Mouse (Mus musculus) MEL (cell line): Measurements from ENCODE around the gene Nrxn3. TPM values are rescaled to one million over a fixed set of nuclear protein-coding genes. Genes with fewer than 3 reads are reported as not detected.

Source experiments
- DNase-seq: peaks from one replicate; pipeline ENCODE4 v3.0.0; 2011; ENCODE audit warnings: low read depth, low spot score
- H3K27ac ChIP-seq: 2 replicates; pipeline ENCODE4 v1.5.1; 2012; ENCODE audit warnings: low read depth, mild to moderate bottlenecking, control low read depth, low read length, moderate library complexity; ENCODE audit not compliant: control insufficient read depth
- H3K27me3 ChIP-seq, 2 experiments: fragments of 150-350 bp in 1 of 2; sonication (generic) in 1 of 2; 2 replicates each; pipeline ENCODE4 v1.6.1; 2012; ENCODE audit warnings: low read length in 2 of 2, mild to moderate bottlenecking in 2 of 2, improper control_type of control experiment in 1 of 2, moderate library complexity in 1 of 2; ENCODE audit not compliant: insufficient read depth in 2 of 2, control insufficient read depth in 1 of 2
- H3K36me3 ChIP-seq, 2 experiments: 2 replicates each; pipeline ENCODE4 v1.6.1; 2012 to 2014; ENCODE audit warnings: low read length in 2 of 2, improper control_type of control experiment in 1 of 2, inconsistent platforms in 1 of 2, mild to moderate bottlenecking in 1 of 2; ENCODE audit not compliant: insufficient read depth in 2 of 2, control insufficient read depth in 1 of 2
- H3K4me1 ChIP-seq, 2 experiments: fragments of 150-350 bp in 1 of 2; sonication (generic) in 1 of 2; 2 replicates each; pipeline ENCODE4 v1.6.1; 2012; ENCODE audit warnings: low read length in 2 of 2, improper control_type of control experiment in 1 of 2, mild to moderate bottlenecking in 1 of 2; ENCODE audit not compliant: insufficient read depth in 2 of 2, control insufficient read depth in 1 of 2
- H3K4me3 ChIP-seq, 2 experiments: fragments of 150-350 bp in 1 of 2; sonication (generic) in 1 of 2; 2 replicates each; pipeline ENCODE4 v1.5.1; 2012; ENCODE audit warnings: low read depth in 2 of 2, low read length in 2 of 2, mild to moderate bottlenecking in 2 of 2, moderate library complexity in 2 of 2, control low read depth in 1 of 2, improper control_type of control experiment in 1 of 2; ENCODE audit not compliant: control insufficient read depth in 1 of 2, insufficient read depth in 1 of 2
- H3K79me2 ChIP-seq: 2 replicates; pipeline ENCODE4 v1.6.1; 2012; ENCODE audit warnings: mild to moderate bottlenecking, low read length, moderate library complexity; ENCODE audit not compliant: control insufficient read depth, poor library complexity, insufficient read depth
- H3K9ac ChIP-seq: 2 replicates; pipeline ENCODE4 v1.6.1; 2012; ENCODE audit warnings: low read depth, mild to moderate bottlenecking, control low read depth, low read length, moderate library complexity; ENCODE audit not compliant: control insufficient read depth, poor library complexity, severe bottlenecking
- H3K9me3 ChIP-seq: fragments of 150-350 bp; sonication (generic); replicated peaks from 2 replicates; pipeline ENCODE4 v1.6.1; 2012; ENCODE audit warnings: mild to moderate bottlenecking, low read length, improper control_type of control experiment, moderate library complexity; ENCODE audit not compliant: insufficient read depth
- CHD2 ChIP-seq: IDR thresholded peaks from 2 replicates; pipeline ENCODE4 v1.6.1; 2011; ENCODE audit warnings: low read length, improper control_type of control experiment
- CTCF ChIP-seq, 3 experiments: IDR thresholded peaks in 2 of 3; conservative IDR thresholded peaks in 1 of 3; 2 replicates each; pipeline ENCODE4 v1.5.1; 2011 to 2012; ENCODE audit warnings: low read length in 3 of 3, low read depth in 2 of 3, mild to moderate bottlenecking in 2 of 3, improper control_type of control experiment in 1 of 3, inconsistent platforms in 1 of 3, mixed read lengths in 1 of 3, moderate library complexity in 1 of 3; ENCODE audit not compliant: control insufficient read depth in 1 of 3, insufficient read depth in 1 of 3, poor library complexity in 1 of 3, severe bottlenecking in 1 of 3
- E2F4 ChIP-seq: IDR thresholded peaks from 2 replicates; pipeline ENCODE4 v1.6.1; 2011; ENCODE audit warnings: low read depth, low read length, improper control_type of control experiment, borderline replicate concordance
- EP300 ChIP-seq, 2 experiments: IDR thresholded peaks; 2 replicates each; pipeline ENCODE4 v1.6.1; 2011; ENCODE audit warnings: improper control_type of control experiment in 2 of 2, low read length in 2 of 2, low read depth in 1 of 2, mild to moderate bottlenecking in 1 of 2
- GATA1 ChIP-seq: IDR thresholded peaks from 2 replicates; pipeline ENCODE4 v1.6.1; 2011; ENCODE audit warnings: low read depth, low read length, improper control_type of control experiment
- HCFC1 ChIP-seq: IDR thresholded peaks from 2 replicates; pipeline ENCODE4 v1.6.1; 2012; ENCODE audit warnings: low read depth, mild to moderate bottlenecking, inconsistent platforms, low read length, improper control_type of control experiment, moderate library complexity
- JUND ChIP-seq: IDR thresholded peaks from 2 replicates; pipeline ENCODE4 v1.6.1; 2011; ENCODE audit warnings: low read depth, mild to moderate bottlenecking, improper control_type of control experiment, low read length
- KAT2A ChIP-seq: conservative IDR thresholded peaks from 2 replicates; pipeline ENCODE4 v1.6.1; 2012; ENCODE audit warnings: low read depth, low read length, improper control_type of control experiment, inconsistent platforms
- MAFK ChIP-seq: IDR thresholded peaks from 2 replicates; pipeline ENCODE4 v1.6.1; 2011; ENCODE audit warnings: low read depth, mild to moderate bottlenecking, low read length, improper control_type of control experiment, borderline replicate concordance
- MAZ ChIP-seq: IDR thresholded peaks from 2 replicates; pipeline ENCODE4 v1.6.1; 2012; ENCODE audit warnings: low read depth, mild to moderate bottlenecking, inconsistent platforms, low read length, improper control_type of control experiment
- MEF2A ChIP-seq: IDR thresholded peaks from 2 replicates; pipeline ENCODE4 v1.6.1; 2014; ENCODE audit warnings: low read depth, mild to moderate bottlenecking, inconsistent platforms, low read length, improper control_type of control experiment; ENCODE audit not compliant: poor library complexity, insufficient replicate concordance, severe bottlenecking; ENCODE audit errors: extremely low read depth
- MXI1 ChIP-seq: IDR thresholded peaks from 2 replicates; pipeline ENCODE4 v1.6.1; 2011; ENCODE audit warnings: mild to moderate bottlenecking, low read depth, low read length, improper control_type of control experiment
- MYB ChIP-seq: IDR thresholded peaks from 2 replicates; pipeline ENCODE4 v1.6.1; 2011; ENCODE audit warnings: mild to moderate bottlenecking, low read depth, low read length, improper control_type of control experiment
- MYC ChIP-seq: IDR thresholded peaks from 2 replicates; pipeline ENCODE4 v1.6.1; 2011; ENCODE audit warnings: low read depth, mild to moderate bottlenecking, low read length, improper control_type of control experiment, moderate library complexity
- NELFE ChIP-seq: IDR thresholded peaks from 2 replicates; pipeline ENCODE4 v1.6.1; 2011; ENCODE audit warnings: low read depth, low read length, improper control_type of control experiment
- POLR2A ChIP-seq, 2 experiments: IDR thresholded peaks; 2 replicates each; pipeline ENCODE4 v1.6.1; 2011 to 2012; ENCODE audit warnings: low read length in 2 of 2, mild to moderate bottlenecking in 2 of 2, control low read depth in 1 of 2, improper control_type of control experiment in 1 of 2, low read depth in 1 of 2, moderate library complexity in 1 of 2; ENCODE audit not compliant: control insufficient read depth in 1 of 2, insufficient read depth in 1 of 2, poor library complexity in 1 of 2
- POLR2AphosphoS5 ChIP-seq: IDR thresholded peaks from 2 replicates; pipeline ENCODE4 v1.6.1; 2012; ENCODE audit warnings: low read depth, borderline replicate concordance, mild to moderate bottlenecking, inconsistent platforms, low read length, moderate library complexity, mixed read lengths
- RAD21 ChIP-seq: IDR thresholded peaks from 2 replicates; pipeline ENCODE4 v1.6.1; 2011; ENCODE audit warnings: mild to moderate bottlenecking, low read depth, low read length, improper control_type of control experiment
- RCOR1 ChIP-seq: IDR thresholded peaks from 2 replicates; pipeline ENCODE4 v1.6.1; 2012; ENCODE audit warnings: low read depth, mild to moderate bottlenecking, inconsistent platforms, low read length, improper control_type of control experiment
- SIN3A ChIP-seq: IDR thresholded peaks from 2 replicates; pipeline ENCODE4 v1.6.1; 2012; ENCODE audit warnings: low read length, improper control_type of control experiment, inconsistent platforms
- TAL1 ChIP-seq: IDR thresholded peaks from 2 replicates; pipeline ENCODE4 v1.6.1; 2012; ENCODE audit warnings: mild to moderate bottlenecking, inconsistent platforms, low read length, moderate library complexity, mixed read lengths
- USF1 ChIP-seq: IDR thresholded peaks from 2 replicates; pipeline ENCODE4 v1.6.1; 2014; ENCODE audit warnings: low read depth, mild to moderate bottlenecking, inconsistent platforms, low read length, improper control_type of control experiment, moderate library complexity
- USF2 ChIP-seq, 2 experiments: IDR thresholded peaks; 2 replicates each; pipeline ENCODE4 v1.6.1; 2011 to 2012; ENCODE audit warnings: improper control_type of control experiment in 2 of 2, low read length in 2 of 2, borderline replicate concordance in 1 of 2, inconsistent platforms in 1 of 2, low read depth in 1 of 2, mild to moderate bottlenecking in 1 of 2; ENCODE audit not compliant: insufficient read depth in 1 of 2
- ZC3H11A ChIP-seq: IDR thresholded peaks from 2 replicates; pipeline ENCODE4 v1.6.1; 2012; ENCODE audit warnings: low read depth, mild to moderate bottlenecking, inconsistent platforms, low read length, improper control_type of control experiment
- ZMIZ1 ChIP-seq: IDR thresholded peaks from 2 replicates; pipeline ENCODE4 v1.6.1; 2012; ENCODE audit warnings: low read depth, mild to moderate bottlenecking, inconsistent platforms, low read length, improper control_type of control experiment, moderate library complexity
- ZNF384 ChIP-seq: IDR thresholded peaks from 2 replicates; pipeline ENCODE4 v1.6.1; 2012; ENCODE audit warnings: low read depth, mild to moderate bottlenecking, inconsistent platforms, low read length, improper control_type of control experiment
- polyA plus RNA-seq, 2 experiments: library from polyadenylated mRNA; stranded (reverse) in 1 of 2; unstranded in 1 of 2; fragments of >175 nt in 1 of 2; fragments of >200 nt in 1 of 2; gene quantifications; 2 replicates each; pipeline versions ENCODE4 v1.2.1 to v1.2.4; 2012; ENCODE audit warnings: low replicate concordance in 2 of 2, low read depth in 1 of 2; ENCODE audit not compliant: insufficient read length in 2 of 2, insufficient read depth in 1 of 2, missing spikeins in 1 of 2
- total RNA-seq: library from RNA; depleted of rRNA; stranded (reverse); fragments of 300-350 nt; gene quantifications from 2 replicates; pipeline ENCODE4 v1.2.3, GENCODE M21; 2012

Nrxn3 gene
- total and polyA plus RNA-seq, 3 experiments, result not detected

DNA sequence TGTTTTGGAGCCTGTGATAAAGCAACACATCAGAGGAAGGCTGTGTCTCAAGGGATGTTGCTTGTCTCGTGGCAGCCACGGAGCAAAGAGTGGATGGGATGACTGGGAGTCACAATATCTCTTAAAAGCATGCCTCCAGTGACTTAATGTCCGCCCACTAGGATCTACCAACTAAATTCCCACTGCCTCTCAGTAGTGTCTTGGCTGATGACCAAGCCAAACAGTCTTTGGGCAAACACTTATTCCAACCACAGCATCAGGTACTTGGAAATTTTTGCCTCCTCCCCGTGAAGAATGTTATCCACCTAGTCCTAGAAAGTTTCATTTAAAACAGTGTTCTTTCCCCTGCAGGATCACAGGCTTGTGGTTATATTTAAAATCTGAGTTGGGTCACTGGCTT is 917.4 kb downstream of the Nrxn3 start:
- no peaks in the 10 kb centered on the region for H3K79me2 ChIP-seq
- no peaks in the 10 kb centered on the region for H3K9me3 ChIP-seq
- no peaks in the 10 kb centered on the region for H3K4me1 ChIP-seq
- TF ChIP-seq CHD2 (no peak), MXI1 (no peak), MYB (no peak), EP300 (IDR thresholded peaks at IDR 0.05; ENCODE audit: low read depth in 1 of 2, low read length in 2 of 2) (no peak), TAL1 (no peak), POLR2A (IDR thresholded peaks at IDR 0.05; ENCODE audit: control insufficient read depth in 1 of 2, insufficient read depth in 1 of 2, low read depth in 1 of 2, low read length in 2 of 2, poor library complexity in 1 of 2) (no peak)
- H3K4me3 ChIP-seq, result no peak overlapping the region
- no peak overlapping the region for H3K9ac ChIP-seq
- DNase-seq, result no peak
- H3K36me3 ChIP-seq, result no peaks in the 10 kb centered on the region
- no peaks in the 10 kb centered on the region for H3K27me3 ChIP-seq
- no peak overlapping the region for H3K27ac ChIP-seq

- Histone ChIP-seq H3K4me3 (no peak overlapping the region), H3K27ac (no peak overlapping the region), H3K27me3 (no peaks in the 10 kb centered on the region), H3K4me1 (no peaks in the 10 kb centered on the region), H3K9ac (no peak overlapping the region), H3K79me2 (no peaks in the 10 kb centered on the region), H3K9me3 (no peaks in the 10 kb centered on the region), H3K36me3 (no peaks in the 10 kb centered on the region)
- TF ChIP-seq ZC3H11A, result no peak
- TF ChIP-seq POLR2A (IDR thresholded peaks at IDR 0.05; ENCODE audit: control insufficient read depth in 1 of 2, insufficient read depth in 1 of 2, low read depth in 1 of 2, low read length in 2 of 2, poor library complexity in 1 of 2), result no peak
- TF ChIP-seq KAT2A, result no peak
- TF ChIP-seq POLR2AphosphoS5, result no peak
- no peak for TF ChIP-seq MYC
- TF ChIP-seq RCOR1, result no peak
- no peak for TF ChIP-seq ZNF384
- no peak for TF ChIP-seq MAFK
- no peak for TF ChIP-seq USF1
- TF ChIP-seq ZMIZ1, result no peak
- no peak for DNase-seq
Observed at GRCm38 (mm10) chr12:89641460-89641859, 918.8 kb downstream of the Nrxn3 start.

- Histone ChIP-seq H3K27me3 (no peaks in the 10 kb centered on the region), H3K4me1 (no peaks in the 10 kb centered on the region), H3K27ac (no peak overlapping the region), H3K36me3 (no peaks in the 10 kb centered on the region), H3K9ac (no peak overlapping the region), H3K4me3 (no peak overlapping the region), H3K79me2 (no peaks in the 10 kb centered on the region), H3K9me3 (no peaks in the 10 kb centered on the region)
- no peak for DNase-seq
- TF ChIP-seq NELFE, result no peak
- TF ChIP-seq EP300 (IDR thresholded peaks at IDR 0.05; ENCODE audit: low read depth in 1 of 2, low read length in 2 of 2), result no peak
- no peak for TF ChIP-seq USF1
- TF ChIP-seq HCFC1, result no peak
- no peak for TF ChIP-seq SIN3A
- TF ChIP-seq MXI1, result no peak
- TF ChIP-seq MEF2A, result no peak
- no peak for TF ChIP-seq RAD21
- TF ChIP-seq CHD2, result no peak
- TF ChIP-seq GATA1, result no peak
- TF ChIP-seq KAT2A, result no peak
- TF ChIP-seq MYB, result no peak
- TF ChIP-seq ZMIZ1, result no peak
- no peak for TF ChIP-seq MAZ
- no peak for TF ChIP-seq E2F4
- TF ChIP-seq JUND, result no peak
- no peak for TF ChIP-seq CTCF (IDR thresholded peaks at IDR 0.05 in 2 of 3, conservative IDR thresholded peaks at IDR 0.05 in 1 of 3; ENCODE audit: control insufficient read depth in 1 of 3, insufficient read depth in 1 of 3, low read depth in 2 of 3, low read length in 3 of 3, poor library complexity in 1 of 3, severe bottlenecking in 1 of 3)
- TF ChIP-seq USF2 (IDR thresholded peaks at IDR 0.05; ENCODE audit: borderline replicate concordance in 1 of 2, insufficient read depth in 1 of 2, low read depth in 1 of 2, low read length in 2 of 2), result no peak
Observed at GRCm38 (mm10) chr12:89653211-89653610, 930.5 kb downstream of the Nrxn3 start.
